19 mouse cellular contexts compared by ENCODE assay signal in genomic region chr1:183252574-183252973, GRCm38 (mm10). TPM values are rescaled to one million over a fixed set of nuclear protein-coding genes. Genes with fewer than 3 reads are reported as not detected.
DNase-seq lines count a peak whose midpoint lies in the region; ATAC-seq and TF ChIP-seq lines count a peak whose summit lies in the region.
"Had no signal": no experiment of that assay in that cellular context is flagged by ENCODE, and none has a peak within 500 bp of the region (broad histone marks: within the 10 kb centered on the region; RNA-seq: fewer than 3 reads in every experiment).

No protein-coding gene starts in this region.

- no peaks in the 10 kb centered on the region for H3K4me1 ChIP-seq in forebrain, postnatal 0 days (ENCODE audit: insufficient read depth)
- H3K4me1 ChIP-seq in forebrain, embryonic 15.5 days = peaks cover 7% of the 10 kb centered on the region
- peaks cover 4% of the 10 kb centered on the region; the same call in 1 of the 2 replicates for H3K4me1 ChIP-seq in midbrain, embryonic 13.5 days (replicated peaks)
- H3K4me1 ChIP-seq: heart, embryonic 10.5 days had no signal

- H3K27ac ChIP-seq in forebrain, postnatal 0 days (ENCODE audit: low read depth, low read length) = no peak overlapping the region
- no peak overlapping the region for H3K27ac ChIP-seq in forebrain, embryonic 15.5 days (replicated peaks)
- peak overlapping the region; percentile 47; the same call in 1 of the 2 replicates for H3K27ac ChIP-seq in midbrain, embryonic 13.5 days
- H3K27ac ChIP-seq in layer of hippocampus, adult 2 months = no peak overlapping the region
- H3K27ac ChIP-seq: embryonic facial prominence, embryonic 15.5 days; heart, embryonic 10.5 days had no signal

- ATAC-seq in forebrain, postnatal 0 days = peak; percentile 34
- ATAC-seq in forebrain, embryonic 15.5 days (replicated peaks) = no peak
- ATAC-seq in midbrain, embryonic 13.5 days = peak; percentile 34; the same call in 1 of the 2 replicates
- ATAC-seq: lung, postnatal 0 days had no signal

- no peak overlapping the region for H3K4me3 ChIP-seq in forebrain, postnatal 0 days (ENCODE audit: low read depth, low read length)
- H3K4me3 ChIP-seq in forebrain, embryonic 15.5 days = no peak overlapping the region
- no peak overlapping the region for H3K4me3 ChIP-seq in midbrain, embryonic 13.5 days (replicated peaks)
- H3K4me3 ChIP-seq in layer of hippocampus, adult 2 months = no peak overlapping the region
- H3K4me3 ChIP-seq: embryonic facial prominence, embryonic 15.5 days; heart, embryonic 10.5 days had no signal

- H3K9ac ChIP-seq in forebrain, postnatal 0 days = no peak overlapping the region
- H3K9ac ChIP-seq in forebrain, embryonic 15.5 days (replicated peaks) = no peak overlapping the region
- no peak overlapping the region for H3K9ac ChIP-seq in midbrain, embryonic 13.5 days (replicated peaks)
- H3K9ac ChIP-seq: embryonic facial prominence, embryonic 15.5 days had no signal

- TF ChIP-seq CTCF in forebrain, postnatal 0 days (IDR thresholded peaks at IDR 0.05; ENCODE audit: low read depth) = no peak
- no peak for TF ChIP-seq CTCF in layer of hippocampus, adult 2 months (conservative IDR thresholded peaks at IDR 0.05)

- H3K4me2 ChIP-seq in forebrain, postnatal 0 days (ENCODE audit: low read depth) = no peak overlapping the region
- no peak overlapping the region for H3K4me2 ChIP-seq in forebrain, embryonic 15.5 days (replicated peaks)
- no peak overlapping the region for H3K4me2 ChIP-seq in midbrain, embryonic 13.5 days (replicated peaks)
- H3K4me2 ChIP-seq: embryonic facial prominence, embryonic 15.5 days had no signal

- DNase-seq in forebrain, postnatal 0 days = peak; percentile 28
- peak; percentile 27 for DNase-seq in MN1 (ENCODE audit: low spot score)
- peak; percentile 18 for DNase-seq in brain, embryonic 18.5 days (ENCODE audit: low read depth, low spot score)
- no peak for DNase-seq in frontal cortex, adult 2 months (ENCODE audit: extremely low spot score in 1 of 2, low spot score in 1 of 2)
- no peak for DNase-seq in cerebellum, adult 8-10 months
- DNase-seq in layer of hippocampus, adult 2 months (ENCODE audit: low spot score in 2 of 2) = no peak
- DNase-seq: adrenal gland, postnatal 36 days; B cell, adult 2 months; cerebellum, adult 9-11 months; kidney, adult 18-20 months; kidney, postnatal 10 days; left cerebral cortex, postnatal 4 days; liver; right cerebral cortex, postnatal 25 days had no signal

- no peaks in the 10 kb centered on the region for H3K36me3 ChIP-seq in forebrain, postnatal 0 days (ENCODE audit: insufficient read depth)
- H3K36me3 ChIP-seq in forebrain, embryonic 15.5 days = no peaks in the 10 kb centered on the region
- no peaks in the 10 kb centered on the region for H3K36me3 ChIP-seq in midbrain, embryonic 13.5 days
- H3K36me3 ChIP-seq: embryonic facial prominence, embryonic 15.5 days; heart, embryonic 10.5 days had no signal

- H3K27me3 ChIP-seq in forebrain, postnatal 0 days (ENCODE audit: insufficient read depth, low read length) = no peaks in the 10 kb centered on the region
- no peaks in the 10 kb centered on the region for H3K27me3 ChIP-seq in forebrain, embryonic 15.5 days
- no peaks in the 10 kb centered on the region for H3K27me3 ChIP-seq in midbrain, embryonic 13.5 days
- H3K27me3 ChIP-seq: embryonic facial prominence, embryonic 15.5 days had no signal

- no peaks in the 10 kb centered on the region for H3K9me3 ChIP-seq in forebrain, postnatal 0 days (ENCODE audit: low read length)
- H3K9me3 ChIP-seq in forebrain, embryonic 15.5 days = no peaks in the 10 kb centered on the region
- no peaks in the 10 kb centered on the region for H3K9me3 ChIP-seq in midbrain, embryonic 13.5 days
- H3K9me3 ChIP-seq: embryonic facial prominence, embryonic 15.5 days; heart, embryonic 10.5 days had no signal

- 34% methylated on average over 10 of the region's 10 CpGs for WGBS in forebrain, postnatal 0 days
- WGBS in forebrain, embryonic 15.5 days = 43% methylated on average over 10 of the region's 10 CpGs
- 50% methylated on average over 10 of the region's 10 CpGs for WGBS in midbrain, embryonic 13.5 days

RNA-seq across cellular contexts. Expression of gene Disp1, which starts 31.3 kb away (rescaled TPM):
- total RNA-seq in forebrain, postnatal 0 days (2014; rRNA removed) = 7.2 and 12.7 TPM in 2 replicates
- 5.6 and 6.3 TPM in 2 replicates for polyA plus RNA-seq in forebrain, postnatal 0 days (2015; fragmentation: Nextera tagmentation; extraction: Ambion mirVana)
- 5.6 and 5.9 TPM in 2 replicates for polyA plus RNA-seq in forebrain, embryonic 15.5 days (2015; fragmentation: Nextera tagmentation; extraction: Ambion mirVana)
- polyA plus RNA-seq in midbrain, embryonic 13.5 days (2015; fragmentation: Nextera tagmentation; extraction: Ambion mirVana) = 8.0 and 9.2 TPM in 2 replicates
- polyA plus RNA-seq in frontal cortex, adult 2 months (2012; rRNA removed) = 7.2 and 7.8 TPM in 2 replicates
- 1 to 10 TPM; 4.6 to 5.8 TPM for total RNA-seq in layer of hippocampus, adult 2 months (2021)

RNA-seq across cellular contexts. Expression of gene Aida, which starts 43.8 kb away (rescaled TPM):
- 54.7 and 69.1 TPM in 2 replicates for total RNA-seq in forebrain, postnatal 0 days (2014; rRNA removed)
- polyA plus RNA-seq in forebrain, postnatal 0 days (2015; fragmentation: Nextera tagmentation; extraction: Ambion mirVana) = 37.8 and 46.1 TPM in 2 replicates
- polyA plus RNA-seq in forebrain, embryonic 15.5 days (2015; fragmentation: Nextera tagmentation; extraction: Ambion mirVana) = 54.0 and 55.5 TPM in 2 replicates
- 45.3 and 53.6 TPM in 2 replicates for polyA plus RNA-seq in midbrain, embryonic 13.5 days (2015; fragmentation: Nextera tagmentation; extraction: Ambion mirVana)
- polyA plus RNA-seq in frontal cortex, adult 2 months (2012; rRNA removed) = 57.0 and 58.7 TPM in 2 replicates
- 10 to 100 TPM; 47.8 to 47.9 TPM for total RNA-seq in layer of hippocampus, adult 2 months (2021)

RNA-seq across cellular contexts. Expression of gene Brox, which starts 44.5 kb away (rescaled TPM):
- total RNA-seq in forebrain, postnatal 0 days (2014; rRNA removed) = 137 and 144 TPM in 2 replicates
- 79.6 and 94.1 TPM in 2 replicates for polyA plus RNA-seq in forebrain, postnatal 0 days (2015; fragmentation: Nextera tagmentation; extraction: Ambion mirVana)
- 102 and 106 TPM in 2 replicates for polyA plus RNA-seq in forebrain, embryonic 15.5 days (2015; fragmentation: Nextera tagmentation; extraction: Ambion mirVana)
- 92.3 and 98.0 TPM in 2 replicates for polyA plus RNA-seq in midbrain, embryonic 13.5 days (2015; fragmentation: Nextera tagmentation; extraction: Ambion mirVana)
- 48.7 and 51.2 TPM in 2 replicates for polyA plus RNA-seq in frontal cortex, adult 2 months (2012; rRNA removed)
- total RNA-seq in layer of hippocampus, adult 2 months (2021) = 10 to 100 TPM; 48.6 to 61.8 TPM

Comparison
In these comparisons a context has a peak if more than half of its experiments do, and no peak if none do; other contexts are left out.
1. DNase-seq: peak in forebrain, postnatal 0 days (single experiment), MN1 (single experiment) and brain, embryonic 18.5 days (single experiment); none in frontal cortex, adult 2 months (0 of 2), cerebellum, adult 8-10 months (single experiment) and layer of hippocampus, adult 2 months (0 of 2).